Mouse (Mus musculus): Measurements from ENCODE around the gene Pdcd11.

Gene Pdcd11

DNA sequence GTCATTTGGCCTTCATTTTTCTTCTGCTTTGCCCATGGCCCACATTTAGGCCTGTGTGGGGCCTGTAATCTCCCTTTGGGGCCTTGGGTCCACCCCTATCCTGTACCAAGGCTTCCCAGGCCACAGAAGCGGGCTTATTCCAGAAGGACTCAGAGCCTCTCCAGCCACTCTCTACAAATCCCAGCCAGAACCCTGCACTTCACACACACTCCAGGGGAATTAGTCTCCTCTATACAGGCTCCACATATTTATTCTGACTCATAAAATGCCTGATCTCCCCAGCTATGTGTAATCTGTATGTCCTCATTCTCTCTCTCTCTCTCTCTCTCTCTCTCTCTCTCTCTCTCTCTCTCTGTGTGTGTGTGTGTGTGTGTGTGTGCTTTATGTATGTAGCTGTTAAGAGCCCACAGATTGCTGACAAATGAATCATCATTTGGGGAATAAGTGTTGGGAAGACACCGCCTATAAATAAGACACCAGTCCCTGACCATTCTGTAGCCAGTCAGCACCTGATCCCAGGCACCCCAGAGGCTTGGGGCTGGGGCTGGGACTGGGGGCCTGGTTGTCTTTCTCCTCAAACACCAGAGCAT lies 86.4 kb downstream of the Pdcd11 start:
- TF ChIP-seq GATA4 (IDR thresholded peaks at IDR 0.05; ENCODE audit: insufficient replicate concordance, low read length): no peak

GRCm38 (mm10) chr19:47178001-47178400 lies 87.4 kb downstream of the Pdcd11 start:
- TF ChIP-seq GATA4 (IDR thresholded peaks at IDR 0.05; ENCODE audit: insufficient replicate concordance, low read length): no peak

DNA sequence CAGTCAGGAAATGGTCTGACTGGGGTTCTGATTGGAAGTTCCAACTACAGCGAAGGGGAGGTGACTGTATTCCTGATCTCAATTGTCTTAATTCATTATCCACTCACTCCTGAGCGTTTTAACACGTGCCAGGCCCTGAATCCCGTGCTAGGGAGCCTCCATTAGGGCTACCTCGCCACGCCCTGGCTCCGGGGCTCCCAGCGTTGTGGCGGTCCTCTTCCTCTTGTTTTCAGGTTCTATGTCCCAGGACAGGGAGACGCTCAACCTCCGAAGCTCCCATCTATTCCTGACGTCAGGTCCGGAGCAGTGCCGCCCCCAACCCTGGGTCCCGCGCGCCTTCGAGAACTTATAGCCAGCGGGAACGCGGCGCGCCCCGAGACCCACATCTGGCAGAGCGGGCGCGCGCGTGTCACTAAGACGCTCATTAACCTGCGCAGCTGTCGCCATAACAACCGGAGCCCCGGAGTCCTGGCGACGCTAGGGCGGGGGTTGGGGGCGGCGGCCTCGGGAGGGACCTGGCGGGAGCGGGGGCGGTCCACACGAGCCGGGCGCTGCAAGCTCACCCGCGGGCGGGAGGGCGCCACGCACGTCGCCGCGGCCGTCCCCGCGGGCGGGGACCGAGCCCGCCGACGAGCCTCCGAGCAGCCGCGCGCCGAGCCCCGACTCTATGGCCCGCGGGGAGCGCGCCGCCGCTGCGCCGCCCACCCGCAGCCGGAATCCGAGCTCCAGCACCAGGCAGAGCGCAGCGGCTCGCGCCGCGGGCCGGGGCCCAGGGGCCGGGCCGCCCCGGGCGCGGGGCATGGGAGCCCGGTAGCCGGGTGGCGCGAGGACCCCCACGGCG lies 88.1 kb downstream of the Pdcd11 start, which contains the start of gene Neurl1a:
Gene Neurl1a (plus strand): TSS at position 390 of the 841 bp plus-strand sequence.
- no peak for TF ChIP-seq GATA4 (IDR thresholded peaks at IDR 0.05; ENCODE audit: insufficient replicate concordance, low read length)

DNA sequence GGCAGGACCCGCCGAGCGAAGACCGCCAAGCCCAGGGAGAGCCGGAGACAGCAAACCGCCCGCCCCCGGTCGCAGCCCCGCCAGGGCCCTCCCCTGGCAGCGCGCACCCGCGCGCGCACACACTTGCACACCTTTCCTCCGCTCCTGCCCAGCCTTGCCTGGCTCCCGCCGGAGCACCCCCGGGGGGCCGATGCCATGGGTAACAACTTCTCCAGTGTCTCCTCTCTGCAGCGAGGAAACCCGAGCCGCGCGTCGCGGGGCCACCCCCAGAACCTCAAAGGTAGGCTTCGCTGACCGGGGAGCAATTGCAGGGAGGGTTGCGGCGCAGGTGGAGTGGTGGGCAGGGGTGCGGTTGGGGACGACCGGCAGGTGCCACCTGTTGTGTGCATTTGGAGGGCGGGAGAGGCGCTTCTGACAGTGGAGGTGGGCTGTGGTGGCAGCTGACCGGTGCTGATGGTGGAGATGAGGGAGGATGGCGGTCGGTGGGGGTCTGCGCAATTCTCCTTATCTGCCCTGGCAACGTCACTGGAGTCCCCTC lies 88.8 kb downstream of the Pdcd11 start:
- TF ChIP-seq GATA4 (IDR thresholded peaks at IDR 0.05; ENCODE audit: insufficient replicate concordance, low read length): no peak

DNA sequence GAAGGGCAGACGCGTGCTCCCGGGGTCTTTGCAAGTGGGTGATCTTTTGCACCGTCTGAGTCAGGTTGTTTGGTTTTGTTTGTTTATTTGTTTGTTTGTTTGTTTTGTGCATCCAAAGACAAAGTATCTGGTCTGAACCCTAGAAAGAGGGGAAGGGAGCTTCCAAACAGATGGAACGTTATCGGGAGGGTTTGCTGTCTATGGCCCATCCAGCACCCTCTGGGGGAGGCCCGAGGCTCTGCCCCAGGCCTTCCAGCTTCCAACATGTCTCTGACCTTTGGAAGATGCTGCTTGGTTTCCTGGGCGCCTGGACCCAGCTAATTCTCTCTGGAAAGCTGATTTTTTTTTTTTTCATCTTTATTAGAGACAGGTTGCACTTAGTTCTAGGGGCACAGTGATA lies 89.4 kb downstream of the Pdcd11 start:
- no peak for TF ChIP-seq GATA4 (IDR thresholded peaks at IDR 0.05; ENCODE audit: insufficient replicate concordance, low read length)
